Mouse (Mus musculus) gastrocnemius, postnatal 4 days (tissue): ENCODE data around the gene 2310034G01Rik. TPM values are rescaled to one million over a fixed set of nuclear protein-coding genes. Genes with fewer than 3 reads are reported as not detected.

ENCODE experiments used
- DNase-seq, 2 experiments: peaks; one replicate each; pipeline ENCODE4 v3.0.0; 2021 to 2022; ENCODE audit warnings: low spot score in 2 of 2, mixed read lengths in 2 of 2
- total RNA-seq, 2 experiments: library from RNA; stranded (reverse); gene quantifications; 2 replicates each; pipeline ENCODE4 v1.2.3; 2021

Gene 2310034G01Rik
- total RNA-seq, 2 experiments from 2014 or later = 0.59 to 0.70 TPM

GRCm38 (mm10) chr19:46329031-46329641 is 21.0 kb downstream of the 2310034G01Rik start:
- DNase-seq = peak in 1 of 2 experiments; percentile 13

- peak; percentile 86 to 93 for DNase-seq
These were observed 21.7 kb downstream of the 2310034G01Rik start, which contains the start of gene Fbxl15 for GRCm38 (mm10) chr19:46328081-46329030. TSS of gene Fbxl15 (plus strand) at chr19:46328184.

GRCm38 (mm10) chr19:46327531-46328064 is 22.5 kb downstream of the 2310034G01Rik start:
- no peak for DNase-seq

GRCm38 (mm10) chr19:46326756-46327305 is 23.3 kb downstream of the 2310034G01Rik start, which contains the start of gene Psd:
TSS of gene Psd (minus strand) at chr19:46327156.
- DNase-seq = no peak

- no peak for DNase-seq
These were observed 23.9 kb downstream of the 2310034G01Rik start for GRCm38 (mm10) chr19:46326019-46326755.

GRCm38 (mm10) chr19:46324918-46325317 is 25.2 kb downstream of the 2310034G01Rik start:
- no peak for DNase-seq

- DNase-seq = no peak
These were observed 25.7 kb downstream of the 2310034G01Rik start for GRCm38 (mm10) chr19:46324366-46324765.

GRCm38 (mm10) chr19:46323716-46324115 is 26.4 kb downstream of the 2310034G01Rik start:
- DNase-seq = no peak

- no peak for DNase-seq
These were observed 27.0 kb downstream of the 2310034G01Rik start for GRCm38 (mm10) chr19:46322996-46323572.

- DNase-seq = no peak
These were observed 27.7 kb downstream of the 2310034G01Rik start for GRCm38 (mm10) chr19:46322144-46322995.

GRCm38 (mm10) chr19:46321101-46321943 is 28.8 kb downstream of the 2310034G01Rik start:
- DNase-seq = peak in 1 of 2 experiments; percentile 13

- DNase-seq = peak in 1 of 2 experiments; percentile 15
These were observed 29.9 kb downstream of the 2310034G01Rik start for GRCm38 (mm10) chr19:46320076-46320785.

- DNase-seq = peak in 1 of 2 experiments; percentile 19
These were observed 31.3 kb downstream of the 2310034G01Rik start for GRCm38 (mm10) chr19:46318586-46319378.

GRCm38 (mm10) chr19:46318031-46318471 is 32.1 kb downstream of the 2310034G01Rik start:
- DNase-seq = peak in 1 of 2 experiments; percentile 20

- no peak for DNase-seq
These were observed 32.6 kb downstream of the 2310034G01Rik start for GRCm38 (mm10) chr19:46317546-46317885.

- no peak for DNase-seq
These were observed 33.1 kb downstream of the 2310034G01Rik start for GRCm38 (mm10) chr19:46316846-46317545.
